Mouse (Mus musculus): ENCODE data around the gene Rrp15.

DNA sequence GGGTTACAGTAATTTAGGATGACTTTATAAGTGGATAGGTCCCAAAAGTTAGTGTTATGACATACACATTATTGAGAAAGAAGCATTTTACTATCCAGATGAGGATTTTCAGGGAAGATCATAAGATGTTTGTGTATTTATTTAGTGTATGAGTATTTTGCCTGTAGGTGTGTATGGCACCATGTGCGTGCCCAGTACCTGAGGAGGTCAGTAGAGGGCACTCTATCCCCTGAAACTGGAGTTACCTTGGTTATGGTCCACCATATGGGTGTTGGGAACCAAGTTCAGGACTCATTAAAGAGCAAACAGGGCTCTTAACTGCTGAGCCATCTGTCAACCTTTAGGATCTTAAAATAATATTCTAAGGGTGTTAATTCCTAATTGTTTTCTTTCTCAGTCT lies 19.2 kb upstream of the Rrp15 start:
- TF ChIP-seq EP300 (optimal IDR thresholded peaks at IDR 0.05) (no peak), CTCF (IDR thresholded peaks at IDR 0.05; ENCODE audit: low read depth) (no peak)
